Mouse (Mus musculus) ES-CJ7 (cell line): ENCODE measurements at regions not wholly inside any gene's neighbourhood (a gene's known extent, or its start where the extent isn't known, plus 50 kb on each side); places are given as distances from the start of the nearest gene placed in this dataset.

Experiments used
- DNase-seq: peaks from one replicate; pipeline ENCODE4 v3.0.0; 2011; ENCODE audit warnings: low read depth, low spot score

- no peak for DNase-seq
Observed at GRCm38 (mm10) chr12:99643016-99643415, 79.6 kb upstream of the Foxn3 start.

- DNase-seq = no peak
Observed at GRCm38 (mm10) chr12:99642131-99642895, 78.9 kb upstream of the Foxn3 start.

GRCm38 (mm10) chr12:99641278-99641677, 77.9 kb upstream of the Foxn3 start:
- no peak for DNase-seq

GRCm38 (mm10) chr12:99640214-99641151, 77.1 kb upstream of the Foxn3 start:
- DNase-seq = no peak

- DNase-seq = no peak
Observed at GRCm38 (mm10) chr12:99639847-99640213, 76.4 kb upstream of the Foxn3 start.

- DNase-seq = no peak
Observed at GRCm38 (mm10) chr12:99639118-99639517, 75.7 kb upstream of the Foxn3 start.

- DNase-seq = no peak
Observed at GRCm38 (mm10) chr12:99637986-99638385, 74.6 kb upstream of the Foxn3 start.

GRCm38 (mm10) chr12:99636234-99636633, 72.9 kb upstream of the Foxn3 start:
- DNase-seq = peak; percentile 36

- DNase-seq = no peak
Observed at GRCm38 (mm10) chr12:99635361-99635760, 72.0 kb upstream of the Foxn3 start.

- no peak for DNase-seq
Observed at GRCm38 (mm10) chr12:99634726-99635125, 71.3 kb upstream of the Foxn3 start.

GRCm38 (mm10) chr12:99633678-99634077, 70.3 kb upstream of the Foxn3 start:
- DNase-seq = no peak

- DNase-seq = no peak
Observed at GRCm38 (mm10) chr12:99632988-99633387, 69.6 kb upstream of the Foxn3 start.

GRCm38 (mm10) chr12:99629606-99630005, 66.2 kb upstream of the Foxn3 start:
- DNase-seq = no peak

- no peak for DNase-seq
Observed at GRCm38 (mm10) chr12:99628421-99628820, 65.0 kb upstream of the Foxn3 start.

GRCm38 (mm10) chr12:99627898-99628231, 64.5 kb upstream of the Foxn3 start:
- peak; percentile 78 for DNase-seq

GRCm38 (mm10) chr12:99627201-99627897, 64.0 kb upstream of the Foxn3 start:
- no peak for DNase-seq

GRCm38 (mm10) chr12:99626147-99626546, 62.8 kb upstream of the Foxn3 start:
- no peak for DNase-seq

GRCm38 (mm10) chr12:99625094-99625493, 61.7 kb upstream of the Foxn3 start:
- DNase-seq = no peak

GRCm38 (mm10) chr12:99622238-99622637, 58.9 kb upstream of the Foxn3 start:
- DNase-seq = no peak

GRCm38 (mm10) chr12:99617241-99617804, 53.9 kb upstream of the Foxn3 start:
- no peak for DNase-seq

- no peak for DNase-seq
Observed at GRCm38 (mm10) chr12:99614420-99614819, 51.0 kb upstream of the Foxn3 start.
